Mouse (Mus musculus): ENCODE results near the gene Lrmda. TPM values are rescaled to one million over a fixed set of nuclear protein-coding genes. Genes with fewer than 3 reads are reported as not detected.

Lrmda gene
- polyA plus RNA-seq, 1 experiment from 2014 or later = 0.95 TPM

DNA sequence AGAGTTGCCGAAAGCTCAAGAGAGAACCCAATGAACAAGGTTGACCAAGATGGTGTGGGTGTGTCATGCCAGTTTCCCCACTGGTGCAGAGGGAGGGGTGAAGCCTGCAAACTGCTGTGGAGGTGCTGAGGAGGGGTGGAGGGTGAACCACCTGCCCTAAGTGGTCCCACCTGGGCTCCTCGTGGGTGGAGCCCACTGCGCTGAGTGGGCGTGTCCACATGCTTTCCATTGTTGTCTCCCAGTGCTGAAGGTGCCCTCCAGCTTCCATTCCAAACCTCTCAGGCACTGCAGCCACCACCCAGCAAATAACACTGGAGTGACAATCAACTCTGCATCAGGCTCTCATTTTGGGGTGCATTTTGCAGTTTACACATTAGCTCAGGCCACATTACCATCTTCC lies 554.5 kb downstream of the Lrmda start:
- no peak overlapping the region for H3K27ac ChIP-seq (replicated peaks in 1 of 2; ENCODE audit: control insufficient read depth in 1 of 2, insufficient read depth in 1 of 2, low read depth in 2 of 2, low read length in 2 of 2)
- no peaks in the 10 kb centered on the region for H3K27me3 ChIP-seq (ENCODE audit: control insufficient read depth, insufficient read depth, low read length)
- H3K4me3 ChIP-seq (ENCODE audit: control insufficient read depth in 1 of 2, insufficient read depth in 1 of 2, low read depth in 1 of 2, low read length in 2 of 2) = no peak overlapping the region
- H3K36me3 ChIP-seq (ENCODE audit: control insufficient read depth, insufficient read depth, low read length) = no peaks in the 10 kb centered on the region
- H3K9ac ChIP-seq (ENCODE audit: low read length) = no peak overlapping the region
- H3K4me1 ChIP-seq (ENCODE audit: control insufficient read depth in 2 of 2, insufficient read depth in 2 of 2, low read length in 2 of 2) = no peaks in the 10 kb centered on the region; a peak in 1 of 4 replicates
- H3K4me2 ChIP-seq (ENCODE audit: low read length) = no peak overlapping the region
- H3K9me3 ChIP-seq (ENCODE audit: control insufficient read depth, low read length) = no peaks in the 10 kb centered on the region
- 75% methylated on average over 4 of the region's 4 CpGs for WGBS
- ATAC-seq (ENCODE audit: insufficient number of reproducible peaks, insufficient read depth, low FRiP score, low read depth) = no peak

DNA sequence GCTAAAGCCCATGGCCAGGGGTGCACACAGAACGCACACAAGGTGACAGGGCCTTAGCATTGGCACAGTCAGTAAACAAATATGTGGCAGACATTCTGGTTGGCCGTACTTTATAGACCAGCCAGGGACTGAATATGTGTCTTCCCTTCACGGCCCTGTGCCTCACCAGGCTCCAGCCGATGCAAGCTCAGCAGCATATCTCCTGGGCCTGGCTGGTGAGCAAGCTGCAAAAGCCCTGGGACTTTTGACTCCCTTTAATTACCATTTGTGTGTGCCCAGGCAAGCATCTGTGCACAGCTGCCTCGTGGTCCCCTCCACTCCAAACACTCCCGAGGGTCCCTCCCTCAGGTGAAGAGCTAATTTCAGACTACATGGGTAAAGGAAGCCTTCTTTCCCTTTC lies 556.9 kb downstream of the Lrmda start:
- Histone ChIP-seq H3K9ac (ENCODE audit: low read length) (no peak overlapping the region), H3K27ac (replicated peaks in 1 of 2; ENCODE audit: control insufficient read depth in 1 of 2, insufficient read depth in 1 of 2, low read depth in 2 of 2, low read length in 2 of 2) (no peak overlapping the region), H3K27me3 (ENCODE audit: control insufficient read depth, insufficient read depth, low read length) (peaks cover 3% of the 10 kb centered on the region; the same call in 1 of the 2 replicates), H3K4me2 (ENCODE audit: low read length) (no peak overlapping the region), H3K36me3 (ENCODE audit: control insufficient read depth, insufficient read depth, low read length) (no peaks in the 10 kb centered on the region), H3K4me3 (ENCODE audit: control insufficient read depth in 1 of 2, insufficient read depth in 1 of 2, low read depth in 1 of 2, low read length in 2 of 2) (no peak overlapping the region), H3K4me1 (ENCODE audit: control insufficient read depth in 2 of 2, insufficient read depth in 2 of 2, low read length in 2 of 2) (no peaks in the 10 kb centered on the region; a peak in 1 of 4 replicates), H3K9me3 (ENCODE audit: control insufficient read depth, low read length) (no peaks in the 10 kb centered on the region)
- 70% methylated on average over 6 of the region's 6 CpGs for WGBS
- no peak for ATAC-seq (ENCODE audit: insufficient number of reproducible peaks, insufficient read depth, low FRiP score, low read depth)

DNA sequence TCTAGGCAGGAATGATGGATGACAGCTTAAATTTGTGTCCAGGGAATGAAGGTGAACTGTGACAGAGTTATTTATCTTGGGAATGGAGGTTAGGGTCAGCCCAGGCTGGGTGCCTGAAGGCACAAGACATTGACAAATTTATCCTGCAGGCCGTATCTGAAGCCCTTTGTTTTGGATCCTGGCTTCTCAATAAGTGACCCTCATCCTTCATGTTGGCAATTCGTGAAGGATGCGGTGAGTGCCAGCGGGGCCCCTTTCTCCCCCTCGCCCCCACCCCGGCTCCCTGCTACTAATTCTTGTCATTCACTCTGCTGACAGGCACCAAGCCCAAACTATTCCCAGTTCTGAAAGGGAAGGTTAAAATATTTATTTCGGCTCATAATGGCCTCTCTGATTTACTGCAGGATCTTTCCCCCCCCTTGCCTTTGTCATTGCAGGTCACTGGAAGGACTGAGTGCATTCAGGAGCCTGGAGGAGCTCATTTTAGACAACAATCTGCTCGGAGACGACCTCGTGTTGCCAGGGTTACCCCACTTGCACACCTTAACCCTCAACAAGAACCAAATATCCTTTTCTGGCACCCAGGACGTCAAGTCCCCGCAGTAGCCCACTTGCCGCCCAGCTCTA lies 558.0 kb downstream of the Lrmda start:
- peak overlapping the region; percentile 34; the same call in 1 of the 2 replicates for H3K4me2 ChIP-seq (ENCODE audit: low read length)

DNA sequence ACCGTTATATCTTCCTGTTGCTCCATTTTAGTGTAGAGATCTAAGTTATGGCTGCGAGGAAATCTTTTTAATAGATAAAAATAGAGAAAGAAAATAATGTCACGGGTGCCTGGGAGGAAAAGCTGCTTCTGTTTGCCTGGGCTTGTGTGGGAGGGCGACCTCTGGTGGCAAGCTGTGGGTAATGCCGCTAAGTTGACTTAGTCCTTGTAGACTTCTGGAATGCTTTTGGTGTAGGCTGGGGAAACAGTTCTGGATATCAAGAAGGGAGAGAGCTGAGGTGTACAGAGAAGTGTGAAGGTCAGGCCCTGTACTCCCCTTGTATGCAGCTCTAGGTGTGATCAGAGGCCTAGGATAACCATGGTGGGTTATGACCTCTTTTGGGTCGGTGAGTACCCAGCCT lies 558.7 kb downstream of the Lrmda start:
- Histone ChIP-seq H3K4me1 (ENCODE audit: control insufficient read depth in 2 of 2, insufficient read depth in 2 of 2, low read length in 2 of 2) (no peaks in the 10 kb centered on the region; a peak in 1 of 4 replicates), H3K4me2 (ENCODE audit: low read length) (peak overlapping the region; percentile 34; the same call in 1 of the 2 replicates), H3K4me3 (ENCODE audit: control insufficient read depth in 1 of 2, insufficient read depth in 1 of 2, low read depth in 1 of 2, low read length in 2 of 2) (no peak overlapping the region), H3K27me3 (ENCODE audit: control insufficient read depth, insufficient read depth, low read length) (peaks cover 3% of the 10 kb centered on the region; the same call in 1 of the 2 replicates), H3K27ac (replicated peaks in 1 of 2; ENCODE audit: control insufficient read depth in 1 of 2, insufficient read depth in 1 of 2, low read depth in 2 of 2, low read length in 2 of 2) (no peak overlapping the region), H3K9ac (ENCODE audit: low read length) (no peak overlapping the region), H3K9me3 (ENCODE audit: control insufficient read depth, low read length) (no peaks in the 10 kb centered on the region), H3K36me3 (ENCODE audit: control insufficient read depth, insufficient read depth, low read length) (no peaks in the 10 kb centered on the region)
- no peak for ATAC-seq (ENCODE audit: insufficient number of reproducible peaks, insufficient read depth, low FRiP score, low read depth)
- WGBS = 15% methylated on average over 6 of the region's 6 CpGs

More for the DNA sequence above, 558.0 kb downstream of the Lrmda start:
- peaks cover 3% of the 10 kb centered on the region; the same call in 1 of the 2 replicates for H3K27me3 ChIP-seq (ENCODE audit: control insufficient read depth, insufficient read depth, low read length)
- H3K4me1 ChIP-seq (ENCODE audit: control insufficient read depth in 2 of 2, insufficient read depth in 2 of 2, low read length in 2 of 2) = no peaks in the 10 kb centered on the region; a peak in 1 of 4 replicates
- H3K36me3 ChIP-seq (ENCODE audit: control insufficient read depth, insufficient read depth, low read length) = no peaks in the 10 kb centered on the region
- no peaks in the 10 kb centered on the region for H3K9me3 ChIP-seq (ENCODE audit: control insufficient read depth, low read length)
- WGBS = 57% methylated on average over 13 of the region's 13 CpGs
- no peak overlapping the region for H3K27ac ChIP-seq (replicated peaks in 1 of 2; ENCODE audit: control insufficient read depth in 1 of 2, insufficient read depth in 1 of 2, low read depth in 2 of 2, low read length in 2 of 2)
- H3K4me3 ChIP-seq (ENCODE audit: control insufficient read depth in 1 of 2, insufficient read depth in 1 of 2, low read depth in 1 of 2, low read length in 2 of 2) = no peak overlapping the region
- ATAC-seq (ENCODE audit: insufficient number of reproducible peaks, insufficient read depth, low FRiP score, low read depth) = no peak
- H3K9ac ChIP-seq (ENCODE audit: low read length) = no peak overlapping the region

DNA sequence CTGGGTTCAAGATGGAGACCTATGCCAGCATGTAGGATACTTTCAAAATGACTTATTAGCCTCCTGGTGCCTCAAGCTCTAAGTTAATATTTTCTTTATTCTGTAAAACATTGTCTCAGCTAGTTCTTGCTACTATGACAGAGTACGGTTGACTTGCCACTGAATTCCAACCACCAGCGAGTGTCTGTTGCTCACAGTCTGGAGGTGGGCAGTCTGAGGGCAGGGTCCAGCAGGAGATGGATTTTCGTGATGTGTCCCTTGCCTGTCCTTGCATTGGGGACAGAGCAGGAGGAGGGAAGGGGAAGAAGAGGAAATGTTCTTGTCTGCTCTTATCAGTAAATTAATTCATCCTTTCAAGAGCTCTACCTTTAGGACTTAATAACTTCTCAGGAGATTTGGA lies 559.5 kb downstream of the Lrmda start:
- Histone ChIP-seq H3K27ac (replicated peaks in 1 of 2; ENCODE audit: control insufficient read depth in 1 of 2, insufficient read depth in 1 of 2, low read depth in 2 of 2, low read length in 2 of 2) (no peak overlapping the region), H3K9me3 (ENCODE audit: control insufficient read depth, low read length) (no peaks in the 10 kb centered on the region), H3K4me2 (ENCODE audit: low read length) (no peak overlapping the region), H3K27me3 (ENCODE audit: control insufficient read depth, insufficient read depth, low read length) (peaks cover 3% of the 10 kb centered on the region; the same call in 1 of the 2 replicates), H3K4me1 (ENCODE audit: control insufficient read depth in 2 of 2, insufficient read depth in 2 of 2, low read length in 2 of 2) (no peaks in the 10 kb centered on the region; a peak in 1 of 4 replicates), H3K9ac (ENCODE audit: low read length) (no peak overlapping the region), H3K4me3 (ENCODE audit: control insufficient read depth in 1 of 2, insufficient read depth in 1 of 2, low read depth in 1 of 2, low read length in 2 of 2) (no peak overlapping the region), H3K36me3 (ENCODE audit: control insufficient read depth, insufficient read depth, low read length) (no peaks in the 10 kb centered on the region)
- 96% methylated on average over 3 of the region's 3 CpGs for WGBS
- ATAC-seq (ENCODE audit: insufficient number of reproducible peaks, insufficient read depth, low FRiP score, low read depth) = no peak

DNA sequence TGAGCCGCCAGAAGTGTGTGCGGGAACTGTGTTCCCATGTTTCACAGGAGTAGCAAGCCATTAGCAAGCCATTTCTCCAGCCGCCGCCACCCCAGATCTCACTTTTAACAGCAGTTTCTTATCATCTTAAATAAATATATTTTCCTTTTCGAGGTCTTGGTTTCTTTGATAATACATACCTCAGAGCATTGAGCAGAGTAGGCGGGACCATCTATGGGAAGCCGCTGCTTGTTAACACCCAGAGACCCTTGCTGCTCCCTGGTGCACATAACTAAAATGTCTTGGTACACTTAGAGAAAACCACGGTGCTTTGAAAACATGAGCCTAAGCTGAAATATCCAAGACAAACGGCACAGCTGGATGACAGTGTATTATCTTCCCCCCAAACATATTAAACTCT lies 562.6 kb downstream of the Lrmda start:
- no peak overlapping the region for H3K4me2 ChIP-seq (ENCODE audit: low read length)
- H3K27ac ChIP-seq (replicated peaks in 1 of 2; ENCODE audit: control insufficient read depth in 1 of 2, insufficient read depth in 1 of 2, low read depth in 2 of 2, low read length in 2 of 2) = no peak overlapping the region
- ATAC-seq (ENCODE audit: insufficient number of reproducible peaks, insufficient read depth, low FRiP score, low read depth) = no peak
- no peaks in the 10 kb centered on the region; a peak in 1 of 4 replicates for H3K4me1 ChIP-seq (ENCODE audit: control insufficient read depth in 2 of 2, insufficient read depth in 2 of 2, low read length in 2 of 2)
- H3K36me3 ChIP-seq (ENCODE audit: control insufficient read depth, insufficient read depth, low read length) = no peaks in the 10 kb centered on the region
- no peaks in the 10 kb centered on the region for H3K9me3 ChIP-seq (ENCODE audit: control insufficient read depth, low read length)
- H3K9ac ChIP-seq (ENCODE audit: low read length) = no peak overlapping the region
- WGBS = 79% methylated on average over 9 of the region's 9 CpGs
- H3K27me3 ChIP-seq (ENCODE audit: control insufficient read depth, insufficient read depth, low read length) = peaks cover 3% of the 10 kb centered on the region; the same call in 1 of the 2 replicates
- no peak overlapping the region for H3K4me3 ChIP-seq (ENCODE audit: control insufficient read depth in 1 of 2, insufficient read depth in 1 of 2, low read depth in 1 of 2, low read length in 2 of 2)

DNA sequence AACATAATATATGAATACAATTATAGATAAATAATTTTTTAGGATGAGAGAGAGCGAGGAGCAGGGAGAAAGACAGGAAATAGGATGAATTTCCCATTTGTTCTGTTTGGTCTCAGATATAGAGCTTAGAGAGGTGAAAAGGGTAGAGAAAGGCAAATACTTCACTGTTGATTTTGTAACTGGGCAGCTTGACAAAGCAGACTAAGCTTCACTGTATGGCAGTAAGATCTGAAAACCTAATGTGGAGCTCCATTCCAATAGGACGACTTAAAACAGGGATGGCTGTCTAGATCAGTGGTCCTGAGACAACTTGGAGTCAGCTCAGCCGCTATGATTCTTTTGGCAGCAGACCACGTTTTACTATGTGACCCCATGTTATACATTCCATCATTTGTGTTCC lies 566.8 kb downstream of the Lrmda start:
- 62% methylated on average over 4 of the region's 4 CpGs for WGBS
- peaks cover 0 to 7% of the 10 kb centered on the region in 2 experiments; a peak in 1 of 4 replicates for H3K4me1 ChIP-seq (ENCODE audit: control insufficient read depth in 2 of 2, insufficient read depth in 2 of 2, low read length in 2 of 2)
- H3K4me2 ChIP-seq (ENCODE audit: low read length) = no peak overlapping the region
- no peak for ATAC-seq (ENCODE audit: insufficient number of reproducible peaks, insufficient read depth, low FRiP score, low read depth)
- H3K27me3 ChIP-seq (ENCODE audit: control insufficient read depth, insufficient read depth, low read length) = no peaks in the 10 kb centered on the region
- no peak overlapping the region for H3K27ac ChIP-seq (replicated peaks in 1 of 2; ENCODE audit: control insufficient read depth in 1 of 2, insufficient read depth in 1 of 2, low read depth in 2 of 2, low read length in 2 of 2)
- no peak overlapping the region for H3K9ac ChIP-seq (ENCODE audit: low read length)
- H3K9me3 ChIP-seq (ENCODE audit: control insufficient read depth, low read length) = no peaks in the 10 kb centered on the region
- no peak overlapping the region for H3K4me3 ChIP-seq (ENCODE audit: control insufficient read depth in 1 of 2, insufficient read depth in 1 of 2, low read depth in 1 of 2, low read length in 2 of 2)
- no peaks in the 10 kb centered on the region for H3K36me3 ChIP-seq (ENCODE audit: control insufficient read depth, insufficient read depth, low read length)

DNA sequence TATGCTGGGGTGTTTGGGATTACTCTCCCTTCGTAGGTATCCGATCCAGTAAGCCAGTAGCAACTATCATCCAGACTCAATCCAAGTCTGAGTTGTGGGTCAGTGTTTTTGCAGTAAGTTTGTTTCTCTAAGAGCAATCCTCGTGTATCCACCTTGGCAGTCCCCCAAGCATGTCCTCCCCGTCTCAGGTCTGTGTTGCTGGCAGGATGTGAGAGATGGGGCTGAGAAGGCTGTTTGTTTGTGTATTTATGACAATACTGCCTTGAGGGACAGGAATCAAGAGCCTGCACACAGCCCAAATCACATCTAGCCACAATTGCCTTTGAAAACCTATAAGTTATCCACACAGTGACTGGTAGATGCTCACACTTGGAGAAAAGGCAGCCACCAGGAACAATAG lies 567.3 kb downstream of the Lrmda start:
- no peak for ATAC-seq (ENCODE audit: insufficient number of reproducible peaks, insufficient read depth, low FRiP score, low read depth)
- no peaks in the 10 kb centered on the region for H3K27me3 ChIP-seq (ENCODE audit: control insufficient read depth, insufficient read depth, low read length)
- H3K9me3 ChIP-seq (ENCODE audit: control insufficient read depth, low read length) = no peaks in the 10 kb centered on the region
- WGBS = 70% methylated on average over 4 of the region's 4 CpGs
- H3K27ac ChIP-seq (replicated peaks in 1 of 2; ENCODE audit: control insufficient read depth in 1 of 2, insufficient read depth in 1 of 2, low read depth in 2 of 2, low read length in 2 of 2) = no peak overlapping the region
- no peaks in the 10 kb centered on the region for H3K36me3 ChIP-seq (ENCODE audit: control insufficient read depth, insufficient read depth, low read length)
- no peak overlapping the region for H3K9ac ChIP-seq (ENCODE audit: low read length)
- H3K4me2 ChIP-seq (ENCODE audit: low read length) = no peak overlapping the region
- no peak overlapping the region for H3K4me3 ChIP-seq (ENCODE audit: control insufficient read depth in 1 of 2, insufficient read depth in 1 of 2, low read depth in 1 of 2, low read length in 2 of 2)
- H3K4me1 ChIP-seq (ENCODE audit: control insufficient read depth in 2 of 2, insufficient read depth in 2 of 2, low read length in 2 of 2) = peaks cover 0 to 7% of the 10 kb centered on the region in 2 experiments; a peak in 1 of 4 replicates

All from heart, embryonic 14.5 days (tissue).